Mouse (Mus musculus) small intestine, adult 2 months (tissue): ENCODE measurements at regions not wholly inside any gene's neighbourhood (a gene's known extent, or its start where the extent isn't known, plus 50 kb on each side); places are given as distances from the start of the nearest gene placed in this dataset.

Experiments
- H3K27ac ChIP-seq: fragments of 200-500 bp; 2 replicates; pipeline ENCODE4 v1.5.1; 2012; ENCODE audit warnings: low read depth, low read length, control low read depth, inconsistent platforms; ENCODE audit not compliant: insufficient read depth
- H3K27me3 ChIP-seq: fragments of 200-500 bp; 2 replicates; pipeline ENCODE4 v1.6.1; 2012; ENCODE audit warnings: mild to moderate bottlenecking, moderate library complexity, low read length, inconsistent platforms; ENCODE audit not compliant: control insufficient read depth, insufficient read depth
- H3K36me3 ChIP-seq: fragments of 200-500 bp; 2 replicates; pipeline ENCODE4 v1.6.1; 2012; ENCODE audit warnings: mild to moderate bottlenecking, low read length, control low read depth, inconsistent platforms; ENCODE audit not compliant: control insufficient read depth, insufficient read depth
- H3K4me1 ChIP-seq: fragments of 200-500 bp; 2 replicates; pipeline ENCODE4 v1.6.1; 2012; ENCODE audit warnings: low read length, inconsistent platforms, mixed read lengths; ENCODE audit not compliant: control insufficient read depth, insufficient read depth, insufficient read length
- H3K4me3 ChIP-seq: fragments of 200-500 bp; 2 replicates; pipeline ENCODE4 v1.5.1; 2012; ENCODE audit warnings: low read depth, mild to moderate bottlenecking, control low read depth, inconsistent platforms, low read length, moderate library complexity
- CTCF ChIP-seq: fragments of 200-500 bp; IDR thresholded peaks from 2 replicates; pipeline ENCODE4 v1.5.1; 2012; ENCODE audit warnings: low read depth, mild to moderate bottlenecking, control low read depth, inconsistent platforms, low read length, moderate library complexity, mixed read lengths; ENCODE audit not compliant: insufficient replicate concordance, insufficient read length; ENCODE audit errors: extremely low read depth
- POLR2A ChIP-seq: fragments of 200-500 bp; IDR thresholded peaks from 2 replicates; pipeline ENCODE4 v1.6.1; 2012; ENCODE audit warnings: low read depth, mild to moderate bottlenecking, control low read depth, inconsistent platforms, low read length, moderate library complexity
- WGBS: fragments of 180-500 bp; shearing (Covaris S2); methylation state at CpG from one replicate; pipeline ENCODE4 v1.1.7; 2018; 5-methylcytosine and 5-hydroxymethylcytosine counted together

- no peaks in the 10 kb centered on the region for H3K27me3 ChIP-seq
- H3K4me3 ChIP-seq: no peak overlapping the region
- H3K36me3 ChIP-seq: no peaks in the 10 kb centered on the region
- H3K4me1 ChIP-seq: no peaks in the 10 kb centered on the region
- no peak overlapping the region for H3K27ac ChIP-seq
- 50% methylated on average over 3 of the region's 3 CpGs for WGBS
- TF ChIP-seq CTCF: no peak
- TF ChIP-seq POLR2A: no peak
These were observed 359.0 kb upstream of the Smim15 start for GRCm38 (mm10) chr13:107685231-107685630.

- TF ChIP-seq CTCF (no peak), POLR2A (no peak)
These were observed 360.3 kb upstream of the Smim15 start for GRCm38 (mm10) chr13:107683909-107684308.

GRCm38 (mm10) chr13:107681719-107682118, 362.5 kb upstream of the Smim15 start:
- Histone ChIP-seq H3K4me3 (no peak overlapping the region), H3K27me3 (no peaks in the 10 kb centered on the region), H3K4me1 (no peaks in the 10 kb centered on the region), H3K36me3 (no peaks in the 10 kb centered on the region), H3K27ac (no peak overlapping the region)
- WGBS: 61% methylated on average over 5 of the region's 5 CpGs
- no peak for TF ChIP-seq POLR2A
- TF ChIP-seq CTCF: no peak

More at GRCm38 (mm10) chr13:107683909-107684308, 360.3 kb upstream of the Smim15 start:
- H3K4me1 ChIP-seq: no peaks in the 10 kb centered on the region
- H3K27ac ChIP-seq: no peak overlapping the region
- 61% methylated on average over 3 of the region's 3 CpGs for WGBS
- no peaks in the 10 kb centered on the region for H3K36me3 ChIP-seq
- H3K27me3 ChIP-seq: no peaks in the 10 kb centered on the region
- no peak overlapping the region for H3K4me3 ChIP-seq

- H3K27ac ChIP-seq: no peak overlapping the region
- TF ChIP-seq CTCF (no peak), POLR2A (no peak)
- no peaks in the 10 kb centered on the region for H3K27me3 ChIP-seq
- H3K4me1 ChIP-seq: peaks cover 3% of the 10 kb centered on the region; the same call in 1 of the 2 replicates
- no peak overlapping the region for H3K4me3 ChIP-seq
- H3K36me3 ChIP-seq: no peaks in the 10 kb centered on the region
These were observed 365.4 kb upstream of the Smim15 start for GRCm38 (mm10) chr13:107678860-107679259.

GRCm38 (mm10) chr13:107677091-107677470, 367.2 kb upstream of the Smim15 start:
- TF ChIP-seq CTCF (no peak), POLR2A (no peak)
- H3K4me3 ChIP-seq: no peak overlapping the region
- peak overlapping the region; percentile 64 for H3K27ac ChIP-seq
- H3K4me1 ChIP-seq: peaks cover 3% of the 10 kb centered on the region; the same call in 1 of the 2 replicates
- 44% methylated on average over 8 of the region's 8 CpGs for WGBS
- H3K36me3 ChIP-seq: no peaks in the 10 kb centered on the region
- H3K27me3 ChIP-seq: no peaks in the 10 kb centered on the region

GRCm38 (mm10) chr13:107676310-107677090, 367.7 kb upstream of the Smim15 start:
- H3K4me1 ChIP-seq: peaks cover 3% of the 10 kb centered on the region; the same call in 1 of the 2 replicates
- H3K27me3 ChIP-seq: no peaks in the 10 kb centered on the region
- H3K4me3 ChIP-seq: no peak overlapping the region
- peak overlapping the region; percentile 64 for H3K27ac ChIP-seq
- no peaks in the 10 kb centered on the region for H3K36me3 ChIP-seq
- 22% methylated on average over 9 of the region's 9 CpGs for WGBS
- no peak for TF ChIP-seq CTCF
- no peak; the same call in 1 of the 2 replicates for TF ChIP-seq POLR2A

- Histone ChIP-seq H3K36me3 (no peaks in the 10 kb centered on the region), H3K4me1 (peaks cover 3% of the 10 kb centered on the region; the same call in 1 of the 2 replicates), H3K27ac (no peak overlapping the region), H3K4me3 (no peak overlapping the region), H3K27me3 (no peaks in the 10 kb centered on the region)
- TF ChIP-seq CTCF: no peak
- no peak for TF ChIP-seq POLR2A
- WGBS: 63% methylated on average over 5 of the region's 5 CpGs
These were observed 372.1 kb upstream of the Smim15 start for GRCm38 (mm10) chr13:107672166-107672565.
